Mouse (Mus musculus) cerebellum, adult 11 months (tissue): ENCODE measurements around the gene Ccne1.
"Not testable (repeated sequence)": the region's sequence is repeated elsewhere in the genome, so short reads cannot be mapped to it uniquely, and the experiment has no call there.

ENCODE experiments used
- DNase-seq: peaks from one replicate; pipeline ENCODE4 v3.0.0; 2022

Gene Ccne1

DNA sequence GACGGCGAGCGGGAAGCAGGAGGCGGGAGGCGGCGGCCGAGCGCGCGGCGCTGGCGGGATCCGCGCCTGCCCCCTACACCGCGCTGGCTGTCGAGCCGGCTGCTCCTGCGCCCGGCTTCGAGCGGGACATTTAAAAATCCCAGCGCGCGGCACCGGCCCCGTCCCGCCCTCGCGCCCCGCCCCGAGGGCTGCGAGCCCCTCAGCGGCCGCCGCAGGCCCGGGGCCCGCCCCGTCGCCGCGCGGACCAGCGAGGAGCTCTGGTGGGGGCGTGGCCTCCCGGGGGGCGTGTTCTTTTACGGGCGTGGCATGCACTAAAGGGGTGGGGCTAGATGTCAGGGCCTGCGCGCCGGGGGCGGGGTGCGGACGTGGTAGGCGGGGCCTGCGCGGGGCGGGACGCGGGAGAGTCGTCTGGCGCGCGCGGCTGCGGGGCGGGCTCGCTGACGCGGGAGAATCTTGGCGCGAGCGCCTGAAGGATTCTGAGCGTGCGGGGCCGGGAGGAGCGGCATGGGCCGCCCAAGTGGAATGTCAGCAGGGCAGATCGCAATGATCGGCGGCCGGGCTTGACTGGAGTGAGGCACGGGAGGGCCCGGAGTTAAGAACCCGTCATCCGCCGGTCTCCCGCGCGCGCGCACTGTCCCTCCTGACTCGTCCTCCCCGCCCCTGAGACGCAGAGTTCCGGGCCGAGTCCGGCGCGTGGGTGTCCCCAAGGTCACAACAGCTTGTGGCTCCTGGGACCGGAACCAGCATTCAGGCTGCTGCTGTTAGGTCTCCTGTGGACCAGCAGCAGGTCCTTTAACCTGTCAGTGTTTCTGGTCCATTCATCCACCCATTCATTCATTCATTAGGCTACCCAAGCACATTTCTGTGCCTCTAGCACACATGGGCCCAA lies at the start of gene Ccne1:
Gene Ccne1, minus strand, starts transcription at position 164 of the 889 bp plus-strand sequence.
- DNase-seq = peak; percentile 99

- DNase-seq = no peak
Observed at GRCm38 (mm10) chr7:38155829-38156228, 48.5 kb upstream of the Ccne1 start.

GRCm38 (mm10) chr7:38152571-38152970 lies 45.2 kb upstream of the Ccne1 start:
- DNase-seq = no peak

DNA sequence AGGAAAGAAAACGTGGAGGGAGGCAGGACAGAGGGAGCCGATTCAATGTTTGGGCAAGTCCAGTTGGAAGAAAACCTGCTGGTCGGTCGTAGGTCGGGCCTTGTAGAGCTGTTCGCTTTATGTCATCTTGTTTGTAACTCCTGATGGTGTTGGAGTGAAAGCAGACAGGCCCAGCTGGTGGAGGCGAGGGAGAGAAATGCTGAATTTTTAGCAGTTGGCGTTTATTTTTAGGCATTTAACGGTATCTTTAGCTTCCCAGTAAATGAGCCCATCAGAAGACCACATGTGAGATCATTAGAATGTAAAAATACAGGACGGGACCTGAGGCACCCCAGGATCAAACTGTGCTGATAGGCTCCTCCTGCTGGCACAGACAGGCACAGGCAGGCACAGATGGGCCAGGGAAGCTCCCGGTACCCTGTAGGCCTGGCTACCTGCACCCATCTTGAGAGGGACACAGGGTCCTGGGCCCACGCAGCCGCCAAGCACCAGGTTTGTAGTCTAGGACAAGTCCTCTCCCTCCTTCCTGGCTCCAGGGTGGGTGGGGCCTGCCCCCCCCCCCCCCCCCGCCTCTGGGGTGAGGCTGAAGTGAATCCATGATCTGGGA lies 44.5 kb upstream of the Ccne1 start:
- no peak for DNase-seq

DNA sequence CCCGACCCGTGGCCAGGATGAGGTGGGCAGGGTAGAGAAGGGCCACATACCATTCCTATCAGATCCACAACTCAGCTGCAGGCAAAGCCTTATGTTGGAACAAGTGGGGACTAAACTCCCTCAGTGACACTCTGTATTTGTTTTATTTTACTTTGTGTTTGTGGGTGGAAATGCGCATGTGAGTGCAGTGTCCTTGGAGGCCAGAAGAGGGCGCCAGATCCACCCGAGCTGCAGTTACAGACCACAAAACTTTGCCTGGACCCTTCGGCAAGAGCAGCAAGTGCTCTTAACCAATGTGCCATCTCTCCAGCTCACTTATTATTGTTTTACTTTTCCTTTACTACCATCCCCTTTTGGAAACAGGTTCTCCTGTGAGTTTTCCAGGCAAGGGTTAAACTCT lies 40.1 kb upstream of the Ccne1 start:
- DNase-seq = no peak

DNA sequence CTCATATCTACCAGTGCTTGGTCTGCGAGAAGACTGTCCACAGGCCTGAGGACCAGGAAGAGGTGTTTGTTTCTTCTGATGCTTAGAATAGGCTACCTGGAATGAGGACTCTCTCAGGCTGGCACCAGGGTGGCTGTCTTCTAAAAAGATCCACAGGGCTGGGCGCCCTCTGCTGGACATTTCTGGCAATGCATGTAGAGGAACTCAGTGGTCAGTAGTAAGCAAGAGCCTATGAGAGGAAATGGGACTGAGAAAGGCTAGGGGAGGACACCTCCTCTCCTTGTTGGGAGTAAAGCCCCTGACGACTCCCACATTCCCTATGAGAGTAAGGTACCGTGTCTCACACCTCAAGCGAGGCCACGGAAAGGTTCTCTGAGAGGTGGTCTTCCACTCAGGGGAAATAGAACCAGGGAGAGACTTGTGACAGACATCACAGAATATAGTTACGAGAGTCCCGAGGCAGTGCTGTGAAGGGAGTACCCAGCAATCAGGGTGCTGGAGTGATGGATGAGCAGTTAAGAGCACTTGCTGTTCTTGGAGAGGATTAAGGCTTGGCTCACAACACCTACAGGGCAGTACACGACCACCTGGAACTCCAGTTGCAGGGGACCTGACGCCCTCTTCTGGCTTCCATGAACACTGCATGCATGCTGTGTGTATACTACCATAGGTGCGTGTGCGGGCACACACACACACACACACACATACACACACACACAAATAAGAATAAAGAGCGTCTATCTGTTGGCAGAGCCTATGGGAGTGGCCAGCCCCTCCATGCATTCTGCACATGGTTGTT lies 34.6 kb upstream of the Ccne1 start:
- peak; percentile 80 for DNase-seq

DNA sequence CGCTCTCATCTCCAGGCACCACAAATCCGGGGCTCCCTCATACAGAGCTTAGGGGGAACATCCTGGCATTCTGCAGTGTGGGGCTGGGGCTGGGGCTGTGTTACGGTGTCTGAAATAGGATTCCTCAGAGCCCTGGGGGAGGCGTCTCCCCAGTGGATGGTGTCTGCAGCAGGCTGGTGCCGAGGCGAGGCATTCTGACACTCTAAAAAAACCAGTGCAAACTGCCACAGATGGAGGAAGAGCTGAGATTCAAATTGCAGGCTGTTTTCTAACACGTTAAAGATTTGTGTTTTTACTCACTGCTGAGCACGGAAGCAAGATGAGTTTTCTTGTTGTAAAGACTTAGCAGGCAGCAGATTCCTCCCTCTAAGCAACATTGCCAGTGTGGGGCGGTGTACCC lies 33.0 kb upstream of the Ccne1 start:
- DNase-seq = no peak

DNA sequence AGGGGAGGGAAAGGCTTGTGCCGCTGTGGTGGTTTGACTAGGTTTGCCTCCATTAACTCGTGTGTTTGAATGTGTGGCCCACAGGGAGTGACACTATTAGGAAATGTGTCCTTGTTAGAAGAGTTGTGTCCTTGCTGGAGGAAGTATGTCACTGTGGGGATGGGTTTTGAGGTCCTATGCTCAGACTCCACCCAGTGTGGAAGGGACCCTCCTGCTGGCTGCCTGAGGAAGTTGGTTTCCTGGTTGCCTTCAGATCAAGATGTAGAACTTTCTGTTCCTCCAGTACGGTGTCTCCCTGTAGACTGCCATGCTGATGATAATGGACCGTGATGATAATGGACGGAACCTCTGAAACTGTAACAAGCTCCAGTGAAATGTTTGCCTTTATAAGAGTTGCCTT lies 27.1 kb upstream of the Ccne1 start:
- DNase-seq = no peak

DNA sequence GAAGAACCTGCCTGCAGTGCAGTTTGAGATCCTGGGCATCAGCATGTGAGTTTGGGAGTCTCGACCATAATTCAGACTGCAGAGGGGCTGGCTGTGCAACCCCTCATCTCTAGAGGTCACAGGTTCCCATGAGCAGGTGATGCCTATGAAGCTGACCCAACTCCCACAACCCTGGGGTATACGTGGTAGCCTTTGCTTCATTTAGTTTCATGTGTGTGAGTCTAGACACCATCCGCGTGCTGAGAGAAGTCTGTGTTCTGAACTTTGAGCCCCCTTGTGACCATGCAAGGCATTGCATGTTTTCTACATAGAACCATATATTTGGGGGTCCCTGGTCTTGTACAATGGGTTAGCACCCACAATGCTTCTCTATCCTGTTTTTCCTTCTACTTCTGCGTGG lies 23.9 kb upstream of the Ccne1 start:
- DNase-seq = no peak

DNA sequence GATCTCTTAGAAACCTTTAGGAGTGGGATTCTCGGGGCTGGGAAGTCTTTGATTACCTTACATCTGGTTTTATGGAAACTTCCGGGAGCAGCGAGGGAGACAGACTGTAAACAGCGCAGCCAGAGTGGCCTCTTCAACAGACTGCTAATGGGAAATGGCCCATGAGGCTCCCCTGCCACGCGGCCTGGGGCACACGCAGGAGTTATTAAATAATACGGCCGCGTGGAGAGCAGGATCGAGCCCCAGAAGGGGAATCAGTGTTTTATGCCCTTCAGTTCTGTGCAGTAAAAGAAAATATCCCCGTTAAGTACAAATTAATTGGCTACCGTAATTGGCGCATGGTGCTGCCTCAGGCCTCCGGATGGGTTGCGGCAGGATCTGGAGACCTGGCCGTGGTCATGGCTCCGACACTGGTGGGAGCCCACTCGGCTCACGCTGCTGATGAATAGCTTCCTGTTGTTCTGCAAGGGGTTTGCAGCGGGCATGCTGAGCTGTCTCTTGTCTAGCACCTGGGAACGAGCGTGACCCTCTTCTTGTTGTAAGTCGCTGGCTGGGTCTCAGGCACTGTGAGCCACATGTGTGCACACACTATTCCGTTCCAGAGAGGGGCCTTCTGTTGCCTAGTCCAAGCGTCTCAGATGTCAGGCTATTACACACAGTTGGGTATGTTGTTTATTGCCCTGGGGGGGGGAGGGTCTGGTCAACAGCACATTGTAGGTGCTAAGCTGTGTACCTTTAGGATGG lies 22.8 kb upstream of the Ccne1 start:
- no peak for DNase-seq

DNA sequence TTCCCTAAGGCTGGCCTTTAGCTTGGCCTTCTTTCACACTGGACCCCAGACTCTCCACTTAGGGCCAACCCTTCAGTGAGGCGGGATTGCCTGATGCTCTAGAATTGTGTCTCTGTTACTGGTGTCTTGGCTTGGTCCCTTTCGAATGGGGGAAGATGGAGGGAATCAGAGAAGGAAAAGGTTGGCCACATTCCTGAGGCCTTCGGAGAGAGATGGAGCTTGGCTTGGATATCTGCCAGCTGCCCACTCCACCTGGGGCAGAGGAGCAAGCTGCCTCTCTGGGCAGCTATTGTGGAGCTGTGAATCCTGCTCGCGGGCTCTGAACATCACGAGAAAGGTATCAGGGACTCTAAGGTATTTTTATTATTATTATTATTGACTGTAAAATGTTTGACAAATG lies 22.2 kb upstream of the Ccne1 start:
- no peak for DNase-seq

GRCm38 (mm10) chr7:38128256-38128655 lies 20.9 kb upstream of the Ccne1 start:
- not testable (repeated sequence) for DNase-seq

GRCm38 (mm10) chr7:38125565-38126159 lies 18.3 kb upstream of the Ccne1 start:
- DNase-seq = peak; percentile 48

- not testable (repeated sequence) for DNase-seq
Observed at GRCm38 (mm10) chr7:38124164-38124563, 16.8 kb upstream of the Ccne1 start.

DNA sequence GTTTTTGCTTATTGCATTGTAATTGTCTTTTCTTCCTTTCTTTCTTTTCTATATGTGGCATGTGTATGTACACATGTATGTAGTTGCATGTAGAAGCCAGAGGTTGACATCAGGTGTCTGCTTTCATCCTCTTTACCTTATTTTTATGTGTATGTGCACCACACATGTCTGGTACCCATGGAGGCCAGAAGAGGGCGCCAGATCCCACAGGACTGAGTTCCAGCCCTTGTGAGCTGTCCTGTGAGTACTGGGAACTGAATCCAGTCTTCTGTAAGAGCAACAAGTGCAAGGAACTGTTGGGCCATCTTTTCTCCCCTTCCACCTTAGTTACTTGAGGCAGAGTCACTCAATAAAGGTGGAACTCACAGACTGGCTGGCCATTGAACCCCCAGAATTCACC lies 11.3 kb upstream of the Ccne1 start:
- no peak for DNase-seq

DNA sequence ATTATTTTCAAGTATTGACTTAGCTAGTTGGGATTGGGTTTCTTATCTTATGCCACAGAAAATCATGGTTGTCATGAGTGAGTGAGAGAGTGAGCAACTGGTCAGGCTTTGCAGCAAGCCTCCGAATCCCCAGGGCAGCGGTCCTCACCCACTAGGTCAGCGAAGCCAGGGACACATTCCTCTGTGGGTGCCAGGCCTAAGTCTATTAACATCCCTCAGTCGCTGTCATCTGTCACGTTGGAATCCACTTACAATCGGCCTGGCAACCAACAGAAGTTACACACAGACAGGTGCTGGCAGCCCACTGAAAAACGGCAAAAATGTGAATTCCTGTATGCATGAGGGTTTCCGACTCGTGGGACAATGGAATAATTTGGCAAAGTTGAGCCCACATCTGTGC lies 5.1 kb upstream of the Ccne1 start:
- DNase-seq = no peak

DNA sequence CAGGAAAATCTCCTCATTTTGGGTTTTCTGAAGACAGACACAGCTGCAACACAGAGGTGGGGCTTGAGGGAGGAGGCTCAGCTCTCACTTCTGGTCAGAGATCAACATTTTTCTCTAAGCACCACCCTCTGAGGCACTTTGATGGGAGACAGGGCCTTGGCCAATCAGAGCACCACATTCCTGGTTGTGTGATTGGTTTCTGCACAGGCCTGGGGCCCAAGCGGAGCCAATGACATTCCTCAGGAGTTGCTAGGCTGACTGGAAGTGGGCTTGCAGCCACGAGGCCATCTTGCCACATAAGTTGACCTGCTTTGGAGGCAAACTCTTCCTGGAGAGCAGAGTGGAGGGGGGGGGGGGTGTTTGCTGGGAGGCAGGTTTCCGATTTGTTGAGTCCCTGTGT lies 4.7 kb upstream of the Ccne1 start:
- DNase-seq = no peak

DNA sequence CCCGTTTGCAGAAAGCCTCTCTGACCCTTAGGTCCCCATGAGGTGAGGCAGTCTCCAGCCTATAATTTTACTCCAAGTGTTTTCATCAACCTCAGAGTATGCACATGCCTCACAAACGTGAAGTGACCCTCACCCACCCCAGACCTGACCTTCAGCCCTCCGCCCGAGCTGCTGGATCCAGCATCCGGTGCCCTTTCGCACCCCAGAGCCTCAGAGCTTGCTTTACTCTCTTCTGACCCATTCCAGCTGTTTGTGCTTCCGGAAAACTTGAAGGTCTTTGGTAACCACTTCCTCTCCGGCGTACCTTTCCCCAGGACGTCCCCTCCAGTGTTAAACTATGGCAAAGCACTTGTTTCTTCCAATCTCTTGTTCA lies 912 bp upstream of the Ccne1 start:
- DNase-seq = no peak

DNA sequence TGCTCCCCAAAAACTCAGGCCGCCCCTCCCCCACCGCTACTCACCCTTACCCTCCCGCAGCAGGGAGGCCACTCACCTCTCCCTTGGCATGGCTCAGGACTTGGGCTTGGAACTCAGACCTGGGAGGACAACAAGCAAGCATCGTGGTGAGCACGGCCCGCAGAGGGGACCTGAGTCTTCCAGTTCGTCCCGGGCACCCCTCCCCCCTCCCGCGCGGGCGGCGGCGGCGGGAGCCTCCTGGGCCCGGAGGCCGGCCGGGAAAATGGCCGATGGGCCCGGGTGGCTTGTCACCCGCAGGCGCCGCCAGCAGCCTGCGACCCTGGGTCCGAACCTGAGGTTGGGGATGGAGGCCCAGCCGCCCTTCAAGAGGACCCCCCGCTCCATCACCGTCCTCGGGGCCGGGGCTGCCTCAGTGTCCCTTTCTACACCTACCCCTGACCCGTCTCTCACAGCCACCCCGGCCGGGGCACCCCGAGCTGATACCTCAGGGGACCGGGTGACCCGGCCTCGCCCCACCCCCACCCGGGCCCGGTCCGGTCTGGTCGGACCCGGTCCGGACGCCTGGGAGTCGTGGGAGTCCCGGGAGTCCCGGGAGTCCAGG lies 523 bp downstream of the Ccne1 start:
- peak; percentile 67 for DNase-seq

DNA sequence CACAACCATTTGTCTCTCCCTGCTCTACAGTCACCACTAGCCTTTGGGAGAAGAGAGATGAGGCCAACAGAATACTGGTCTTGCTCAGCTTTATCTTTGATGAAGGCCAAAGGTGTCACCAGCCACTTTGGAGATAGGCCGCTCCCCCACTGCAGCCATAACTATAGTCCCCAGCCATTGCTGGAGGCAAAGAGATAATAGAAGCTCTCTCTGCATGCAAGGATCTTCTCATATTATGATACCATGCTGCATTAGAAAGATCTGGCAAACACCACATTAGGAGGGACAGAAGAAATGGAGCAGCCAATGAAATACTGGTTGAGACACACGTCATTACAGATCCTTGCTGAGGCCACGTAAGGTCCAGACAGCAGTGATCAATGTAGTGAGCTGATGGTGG lies 2.0 kb downstream of the Ccne1 start:
- DNase-seq = no peak

DNA sequence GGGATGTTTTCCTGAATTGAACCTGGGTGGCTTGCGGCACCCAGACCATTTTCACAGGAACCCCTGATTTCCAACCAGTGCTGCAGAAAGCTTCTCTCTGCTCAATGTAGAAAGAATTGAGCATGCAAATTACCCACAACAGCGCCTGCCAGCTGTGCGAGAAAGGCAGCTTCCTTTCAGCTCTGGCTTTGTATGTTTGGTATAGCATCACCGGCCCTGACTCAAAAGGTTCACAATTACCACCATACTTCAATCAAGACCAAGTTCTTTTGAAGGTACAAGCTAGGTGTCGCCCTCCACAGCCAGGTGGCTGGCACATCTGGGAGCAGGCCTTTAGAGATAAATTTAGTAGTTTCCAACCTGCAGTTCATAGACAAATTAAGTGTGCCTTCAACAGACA lies 3.2 kb downstream of the Ccne1 start:
- DNase-seq = no peak

GRCm38 (mm10) chr7:38094353-38094752 lies 13.0 kb downstream of the Ccne1 start:
- no peak for DNase-seq
